Mouse (Mus musculus) hindbrain, postnatal 0 days (tissue): ENCODE measurements at regions not wholly inside any gene's neighbourhood (a gene's known extent, or its start where the extent isn't known, plus 50 kb on each side); places are given as distances from the start of the nearest gene placed in this dataset.

Source experiments
- ATAC-seq: fragments of 200-750 bp; cut with Nextera tagmentation; 2 replicates; pipeline ENCODE4 v1.8.0; 2017; ENCODE audit warnings: mild to moderate bottlenecking, moderate TSS enrichment, moderate library complexity
- DNase-seq: peaks from one replicate; pipeline ENCODE4 v3.0.0-alpha.2; 2015; ENCODE audit warnings: low spot score
- H3K27ac ChIP-seq: fragments of 300-500 bp; sonication (generic); 2 replicates; pipeline ENCODE4 v1.5.1; 2014; ENCODE audit warnings: mild to moderate bottlenecking
- H3K27me3 ChIP-seq: fragments of 300-500 bp; sonication (generic); 2 replicates; pipeline ENCODE4 v1.6.1; 2014; ENCODE audit warnings: low read length, mixed read lengths; ENCODE audit not compliant: insufficient read depth
- H3K36me3 ChIP-seq: fragments of 300-500 bp; sonication (generic); 2 replicates; pipeline ENCODE4 v1.6.1; 2014; ENCODE audit warnings: low read length, mixed read lengths; ENCODE audit not compliant: insufficient read depth
- H3K4me1 ChIP-seq: fragments of 300-500 bp; sonication (generic); 2 replicates; pipeline ENCODE4 v1.6.1; 2014; ENCODE audit warnings: antibody characterized with exemption, low read length, mixed read lengths; ENCODE audit not compliant: insufficient read depth
- H3K4me2 ChIP-seq: fragments of 300-500 bp; sonication (generic); 2 replicates; pipeline ENCODE4 v1.6.1; 2014; ENCODE audit warnings: low read depth, mild to moderate bottlenecking, low read length, moderate library complexity, mixed read lengths
- H3K4me3 ChIP-seq: fragments of 300-500 bp; sonication (generic); 2 replicates; pipeline ENCODE4 v1.5.1; 2014; ENCODE audit warnings: low read length
- H3K9ac ChIP-seq: fragments of 300-500 bp; sonication (generic); replicated peaks from 2 replicates; pipeline ENCODE4 v1.6.1; 2014; ENCODE audit warnings: mild to moderate bottlenecking, low read length, moderate library complexity, mixed read lengths
- H3K9me3 ChIP-seq: fragments of 300-500 bp; sonication (generic); 2 replicates; pipeline ENCODE4 v1.6.1; 2016; ENCODE audit warnings: low read length, mixed read lengths
- CTCF ChIP-seq: IDR thresholded peaks from 2 replicates; pipeline ENCODE4 v1.5.1; 2016; ENCODE audit warnings: antibody characterized with exemption, control low read depth, low read depth
- WGBS: fragments of 180-500 bp; shearing (Covaris S2); extraction: QIAGEN DNeasy Blood & Tissue Kit; methylation state at CpG from one replicate; pipeline ENCODE4 v1.1.7; 2014; 5-methylcytosine and 5-hydroxymethylcytosine counted together

DNA sequence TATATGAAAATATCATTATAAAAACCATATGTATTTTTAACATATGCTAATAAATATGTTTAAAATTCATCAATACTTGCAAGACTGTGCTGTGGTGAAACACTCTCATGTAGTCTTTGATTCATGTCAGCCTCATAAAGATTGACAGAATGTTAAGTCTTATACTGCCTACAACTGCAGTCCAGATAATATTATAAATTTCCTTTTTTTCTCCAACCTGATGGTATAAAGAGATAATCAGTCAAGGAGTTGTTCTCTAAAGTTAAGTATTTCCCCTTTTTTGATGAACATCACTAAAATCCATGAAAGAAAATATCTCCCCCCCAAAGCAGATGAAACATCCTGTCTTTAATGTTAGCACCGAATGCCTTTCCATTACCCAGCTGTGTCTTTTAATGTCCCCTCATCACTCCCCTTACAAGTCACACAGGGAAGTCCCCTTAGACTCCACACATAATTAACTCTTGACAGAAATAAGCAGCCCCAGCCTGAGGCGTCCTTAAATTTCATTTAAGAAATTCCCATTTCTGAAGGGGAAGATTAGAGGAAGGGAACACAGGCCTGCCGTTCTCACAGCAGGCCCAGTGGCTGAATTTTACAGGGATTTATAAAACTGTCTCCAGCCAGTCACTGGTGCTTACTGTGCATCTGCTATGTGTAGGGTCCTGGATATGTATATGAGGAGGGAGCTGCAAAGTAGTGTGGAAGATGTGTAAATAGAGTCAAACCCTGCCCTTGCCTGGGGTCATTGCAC, 129.0 kb upstream of the Tbl1xr1 start:
- Histone ChIP-seq H3K36me3 (no peaks in the 10 kb centered on the region), H3K4me3 (no peak overlapping the region), H3K9me3 (no peaks in the 10 kb centered on the region), H3K9ac (no peak overlapping the region), H3K4me1 (no peaks in the 10 kb centered on the region), H3K4me2 (no peak overlapping the region), H3K27ac (no peak overlapping the region), H3K27me3 (no peaks in the 10 kb centered on the region)
- no peak for TF ChIP-seq CTCF
- WGBS: 19% methylated on average over 3 of the region's 3 CpGs
- no peak for DNase-seq
- ATAC-seq: no peak

DNA sequence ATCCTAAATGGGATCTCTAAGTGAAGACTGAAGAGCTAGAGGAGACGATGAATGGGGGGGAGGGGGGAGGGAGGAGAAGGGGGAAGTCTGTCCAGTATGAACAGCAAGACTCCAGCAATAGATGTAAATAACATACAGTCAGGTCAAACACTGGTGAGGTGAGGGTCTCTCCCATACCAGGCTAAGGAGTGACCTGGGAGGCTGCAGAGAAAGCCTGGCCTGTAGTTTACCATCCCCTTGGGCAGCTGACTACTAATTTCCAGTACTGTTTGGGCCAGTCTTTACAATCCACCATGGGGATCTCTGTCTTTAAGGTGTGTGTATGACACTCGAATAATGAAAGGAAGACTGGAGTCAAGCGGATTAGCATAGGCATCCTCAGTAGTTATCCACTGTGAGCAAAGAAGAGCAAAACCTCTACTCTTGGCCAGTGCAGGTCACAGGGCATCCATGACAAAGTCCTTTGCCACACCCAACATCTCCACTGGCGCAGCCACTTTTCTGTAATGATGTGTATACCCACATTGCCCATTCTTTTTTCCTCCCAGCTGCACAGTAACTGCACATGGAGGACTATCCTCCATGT, 128.3 kb upstream of the Tbl1xr1 start:
- H3K4me3 ChIP-seq: no peak overlapping the region
- DNase-seq (no peak), ATAC-seq (no peak)
- no peaks in the 10 kb centered on the region for H3K27me3 ChIP-seq
- WGBS: 51% methylated on average over 4 of the region's 4 CpGs
- no peak overlapping the region for H3K9ac ChIP-seq
- no peak overlapping the region for H3K27ac ChIP-seq
- TF ChIP-seq CTCF: no peak
- H3K9me3 ChIP-seq: no peaks in the 10 kb centered on the region
- H3K4me2 ChIP-seq: no peak overlapping the region
- H3K4me1 ChIP-seq: no peaks in the 10 kb centered on the region
- H3K36me3 ChIP-seq: no peaks in the 10 kb centered on the region

GRCm38 (mm10) chr3:21949459-21949858, 127.0 kb upstream of the Tbl1xr1 start:
- Histone ChIP-seq H3K36me3 (no peaks in the 10 kb centered on the region), H3K9ac (no peak overlapping the region), H3K27me3 (no peaks in the 10 kb centered on the region), H3K4me3 (no peak overlapping the region), H3K27ac (no peak overlapping the region), H3K9me3 (no peaks in the 10 kb centered on the region), H3K4me1 (no peaks in the 10 kb centered on the region), H3K4me2 (no peak overlapping the region)
- ATAC-seq: no peak
- WGBS: 87% methylated on average over 2 of the region's 2 CpGs
- TF ChIP-seq CTCF: no peak
- DNase-seq: no peak

DNA sequence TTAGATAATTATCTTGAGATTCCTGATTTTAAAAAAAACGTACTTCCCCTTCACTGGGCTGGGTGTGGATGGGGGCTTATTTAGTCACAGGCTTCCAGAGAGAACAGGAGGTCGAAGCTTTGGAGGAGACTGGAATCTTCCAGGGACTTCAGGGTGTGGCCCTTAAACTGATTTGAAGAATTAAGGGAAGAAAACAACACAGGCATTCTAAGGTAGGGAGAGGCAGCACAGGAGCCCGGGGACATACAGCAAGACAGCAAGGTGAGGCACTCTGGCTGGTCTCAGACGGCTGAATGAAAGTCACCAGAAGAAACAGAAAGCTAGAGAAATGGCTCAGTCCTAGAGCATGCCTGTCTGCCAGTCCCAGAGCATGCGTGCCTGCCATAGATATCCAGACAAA, 125.9 kb upstream of the Tbl1xr1 start:
- H3K9ac ChIP-seq: no peak overlapping the region
- H3K4me1 ChIP-seq: no peaks in the 10 kb centered on the region
- WGBS: 87% methylated on average over 5 of the region's 5 CpGs
- no peak for DNase-seq
- no peaks in the 10 kb centered on the region for H3K9me3 ChIP-seq
- no peak for ATAC-seq
- no peak overlapping the region for H3K4me2 ChIP-seq
- no peak for TF ChIP-seq CTCF
- H3K27ac ChIP-seq: no peak overlapping the region
- H3K36me3 ChIP-seq: no peaks in the 10 kb centered on the region
- no peaks in the 10 kb centered on the region for H3K27me3 ChIP-seq
- no peak overlapping the region for H3K4me3 ChIP-seq

GRCm38 (mm10) chr3:21951446-21952285, 124.8 kb upstream of the Tbl1xr1 start:
- no peaks in the 10 kb centered on the region for H3K27me3 ChIP-seq
- H3K27ac ChIP-seq: no peak overlapping the region
- no peak for ATAC-seq
- no peak for DNase-seq
- H3K4me2 ChIP-seq: no peak overlapping the region
- no peaks in the 10 kb centered on the region for H3K4me1 ChIP-seq
- no peak for TF ChIP-seq CTCF
- no peak overlapping the region for H3K4me3 ChIP-seq
- no peaks in the 10 kb centered on the region for H3K9me3 ChIP-seq
- WGBS: 91% methylated on average over 13 of the region's 13 CpGs
- no peaks in the 10 kb centered on the region for H3K36me3 ChIP-seq
- no peak overlapping the region for H3K9ac ChIP-seq

DNA sequence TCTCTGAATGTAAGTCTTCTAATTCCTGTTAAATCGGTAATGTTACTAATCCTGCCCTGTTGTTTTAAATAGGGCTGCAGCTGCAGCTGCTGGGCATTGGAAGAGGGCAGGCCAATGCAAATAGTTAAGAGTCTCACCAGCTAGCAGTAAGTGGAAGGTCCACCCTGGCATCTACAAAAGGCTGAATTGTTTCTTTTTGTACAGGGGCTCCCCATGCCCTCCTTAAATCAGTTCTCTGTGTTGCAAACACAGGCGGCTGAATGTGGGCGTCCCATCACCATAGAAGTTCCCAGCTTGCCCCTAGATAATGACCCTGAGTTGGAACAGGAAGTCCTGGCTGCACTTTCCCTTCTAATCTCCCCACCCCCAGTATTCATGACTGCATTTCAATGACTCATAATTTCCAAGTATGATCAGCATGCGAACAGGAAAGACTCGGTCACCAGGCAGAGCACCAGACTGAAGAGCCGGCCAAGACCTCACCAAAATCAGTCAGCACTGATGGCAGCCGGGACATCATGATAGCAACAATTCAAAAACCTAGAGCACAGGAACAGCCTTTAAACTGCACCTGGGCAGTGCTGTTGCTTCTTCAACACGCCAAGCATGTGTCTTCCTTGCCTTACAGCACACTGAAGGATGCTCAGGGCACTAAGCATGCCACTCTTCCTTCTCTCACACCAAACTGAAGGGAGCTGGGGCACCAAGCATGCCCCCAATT, 123.6 kb upstream of the Tbl1xr1 start:
- no peak overlapping the region for H3K4me3 ChIP-seq
- no peaks in the 10 kb centered on the region for H3K9me3 ChIP-seq
- WGBS: 56% methylated on average over 8 of the region's 8 CpGs
- H3K36me3 ChIP-seq: no peaks in the 10 kb centered on the region
- ATAC-seq (no peak), DNase-seq (no peak)
- H3K4me1 ChIP-seq: no peaks in the 10 kb centered on the region
- no peaks in the 10 kb centered on the region for H3K27me3 ChIP-seq
- H3K4me2 ChIP-seq: no peak overlapping the region
- no peak overlapping the region for H3K9ac ChIP-seq
- H3K27ac ChIP-seq: no peak overlapping the region
- TF ChIP-seq CTCF: no peak
